Mouse (Mus musculus): ENCODE results near the gene Mon2. TPM values are rescaled to one million over a fixed set of nuclear protein-coding genes. Genes with fewer than 3 reads are reported as not detected.

Gene Mon2
- total RNA-seq, 2 experiments from 2014 or later: 77.4 to 79.9 TPM

GRCm38 (mm10) chr10:122999356-122999755 is 76.9 kb downstream of the Mon2 start:
- intact Hi-C loops (cut with DNase I): no loop called here
- DNase-seq: no peak

- DNase-seq: no peak
- intact Hi-C loops (cut with DNase I): no loop called here
Measured at GRCm38 (mm10) chr10:122997852-122998251, 78.5 kb downstream of the Mon2 start.

GRCm38 (mm10) chr10:122994402-122995107 is 81.8 kb downstream of the Mon2 start:
- DNase-seq: no peak
- intact Hi-C loops (cut with DNase I): no loop called here

GRCm38 (mm10) chr10:122991648-122992047 is 84.7 kb downstream of the Mon2 start:
- DNase-seq: no peak
- intact Hi-C loops (cut with DNase I): no loop called here

DNA sequence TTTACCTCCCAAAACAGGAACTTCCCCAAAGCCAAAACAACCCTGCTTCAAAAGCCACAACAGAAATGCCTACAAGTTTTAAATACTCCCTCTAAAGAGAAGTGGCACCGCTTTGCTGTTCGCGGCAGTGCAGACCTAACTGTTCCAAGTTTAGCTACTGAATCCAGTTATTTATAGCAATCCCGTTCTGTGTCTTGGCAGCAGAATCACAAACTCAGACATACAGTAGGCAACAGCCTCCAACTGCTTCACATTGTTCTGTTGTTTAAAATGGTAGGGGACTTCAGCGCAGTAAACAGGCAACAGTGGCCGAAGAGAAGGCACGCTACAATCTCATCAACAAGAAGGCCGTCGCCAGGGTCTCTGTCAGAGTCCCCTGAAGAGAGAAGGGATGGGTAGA is 85.3 kb downstream of the Mon2 start:
- DNase-seq: no peak
- intact Hi-C loops (cut with DNase I): no loop called here

- intact Hi-C loops (cut with DNase I): no loop called here
- no peak for DNase-seq
Measured at GRCm38 (mm10) chr10:122990606-122991005, 85.7 kb downstream of the Mon2 start.

DNA sequence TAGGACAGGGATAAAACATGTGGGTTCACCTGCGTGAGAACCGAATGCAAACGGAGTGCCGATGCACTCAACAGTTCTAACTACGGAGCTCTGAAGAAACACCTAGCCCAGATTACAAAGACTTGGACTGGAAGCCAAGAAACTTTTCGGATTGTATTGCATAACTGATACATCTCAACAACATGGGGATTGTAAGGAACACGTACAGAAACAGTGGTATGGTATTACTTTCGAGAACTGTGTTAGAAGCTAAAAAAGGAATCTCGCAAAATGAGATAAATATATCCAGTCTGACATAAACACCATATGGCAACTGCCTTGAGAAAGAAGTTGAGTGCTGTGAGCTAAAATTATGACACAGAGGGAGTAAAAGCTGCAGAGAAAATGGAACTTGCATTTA is 86.4 kb downstream of the Mon2 start:
- intact Hi-C loops (cut with DNase I): loop anchor here (5.0 to 10.0 kb wide), 3 partner anchors 75 to 183 kb away; no protein-coding TSS in a partner anchor
- DNase-seq: no peak

DNA sequence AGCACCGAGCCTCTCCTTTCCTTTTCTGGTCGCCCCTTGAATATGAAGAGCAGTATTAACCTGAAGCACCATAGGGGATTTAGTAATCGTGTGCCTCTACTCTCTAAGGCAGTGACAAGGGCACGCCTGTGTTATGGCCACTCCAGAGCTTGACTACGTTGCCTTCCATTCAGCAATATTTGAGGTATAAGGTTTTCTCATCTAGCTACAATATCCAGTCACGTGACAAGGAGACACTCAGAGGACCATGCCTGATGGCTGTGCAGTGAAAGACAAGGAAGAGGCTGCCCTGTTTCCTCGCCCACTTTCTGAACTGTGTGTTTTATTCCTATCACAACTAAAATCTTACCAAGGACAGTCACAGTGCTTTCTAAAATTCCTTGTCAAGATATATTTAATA is 87.9 kb downstream of the Mon2 start:
- DNase-seq: no peak
- intact Hi-C loops (cut with DNase I): loop anchor here (5.0 to 10.0 kb wide), 3 partner anchors 74 to 181 kb away; no protein-coding TSS in a partner anchor

DNA sequence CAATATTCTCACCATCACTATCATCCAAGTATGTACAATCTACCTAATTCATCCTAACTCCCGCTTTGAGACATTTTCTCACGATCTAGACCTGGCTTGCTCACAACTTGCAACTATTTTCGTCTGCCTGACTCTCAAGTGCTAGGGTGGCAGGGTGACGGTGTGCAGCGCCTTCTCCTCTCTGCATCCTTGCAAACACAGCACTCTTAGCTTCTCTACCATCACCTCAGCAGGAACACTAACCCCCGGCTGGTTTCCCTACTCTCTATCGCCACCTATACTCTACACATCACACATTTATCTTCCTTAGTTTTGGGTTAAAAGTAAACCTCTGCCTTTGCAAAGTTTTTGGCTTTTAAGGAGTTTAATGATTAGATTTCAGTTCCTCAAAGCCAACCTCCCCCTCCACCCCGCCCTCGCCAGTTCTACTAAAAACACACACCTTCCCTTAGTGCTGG is 88.6 kb downstream of the Mon2 start:
- intact Hi-C loops (cut with DNase I): loop anchor here (5.0 to 10.0 kb wide), 3 partner anchors 73 to 180 kb away; no protein-coding TSS in a partner anchor
- DNase-seq: peak; percentile 31

- peak; percentile 70 for DNase-seq
- intact Hi-C loops (cut with DNase I): loop anchor here (5.0 to 10.0 kb wide), 3 partner anchors 72 to 179 kb away; no protein-coding TSS in a partner anchor
Measured at GRCm38 (mm10) chr10:122986320-122987225, 89.7 kb downstream of the Mon2 start.

GRCm38 (mm10) chr10:122985515-122986319 is 90.6 kb downstream of the Mon2 start:
- intact Hi-C loops (cut with DNase I): loop anchor here (5.0 to 10.0 kb wide), 3 partner anchors 71 to 178 kb away; no protein-coding TSS in a partner anchor
- peak; percentile 91 for DNase-seq

DNA sequence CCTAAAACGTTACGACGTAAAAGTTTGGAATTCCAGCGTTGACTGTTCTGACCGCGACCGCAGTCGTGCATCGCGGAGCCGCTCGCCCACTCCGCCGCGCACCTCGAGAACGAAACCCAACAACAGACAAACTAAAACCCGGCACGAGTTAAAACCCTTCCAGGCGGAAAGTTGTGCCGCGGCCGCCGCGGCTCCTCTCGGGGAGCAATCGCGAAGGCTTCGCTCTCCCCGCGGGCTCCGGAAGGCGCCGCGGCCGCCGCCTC is 91.1 kb downstream of the Mon2 start:
- intact Hi-C loops (cut with DNase I): loop anchor here (5.0 to 10.0 kb wide), 3 partner anchors 70 to 178 kb away; no protein-coding TSS in a partner anchor
- peak; percentile 38 for DNase-seq

DNA sequence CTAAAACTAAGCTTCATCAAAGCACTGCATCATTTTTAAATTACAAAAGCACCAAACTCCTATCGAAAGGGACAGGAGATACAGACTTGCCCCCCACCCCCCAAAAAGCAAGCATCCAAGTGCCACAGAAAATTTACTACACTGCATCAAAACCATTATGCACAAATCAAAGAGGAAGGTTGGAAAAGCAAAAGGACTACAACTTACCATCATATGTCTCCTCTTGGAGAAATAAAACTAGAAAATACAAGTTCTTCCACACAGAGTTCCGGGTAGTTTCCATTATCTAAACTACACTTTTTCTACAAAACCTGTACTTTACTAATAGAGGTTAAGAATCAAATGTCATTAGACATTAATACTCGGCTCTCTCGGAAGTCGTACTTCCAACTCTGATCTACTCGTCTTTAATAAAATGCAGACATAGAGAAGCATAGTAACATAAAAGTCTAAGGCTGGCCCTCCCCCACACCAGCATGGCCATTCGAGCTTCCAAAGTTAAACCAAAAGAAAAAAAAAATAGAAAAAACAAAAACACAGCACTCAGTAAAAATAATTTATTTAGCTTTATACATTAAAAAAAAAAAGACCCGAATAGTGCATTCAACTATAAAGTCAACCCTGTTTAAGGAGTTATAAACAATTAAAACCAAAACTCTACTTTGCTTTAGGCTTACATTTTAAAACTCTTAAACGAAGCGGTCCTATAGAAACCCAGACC is 91.6 kb downstream of the Mon2 start:
- intact Hi-C loops (cut with DNase I): loop anchor here (5.0 to 10.0 kb wide), 3 partner anchors 70 to 177 kb away; no protein-coding TSS in a partner anchor
- DNase-seq: no peak

GRCm38 (mm10) chr10:122983579-122984530 is 92.5 kb downstream of the Mon2 start:
- no peak for DNase-seq
- intact Hi-C loops (cut with DNase I): loop anchor here (10.0 kb wide), 2 partner anchors 69 to 99 kb away; no protein-coding TSS in a partner anchor

- intact Hi-C loops (cut with DNase I): loop anchor here (10.0 kb wide), 2 partner anchors 68 to 98 kb away; no protein-coding TSS in a partner anchor
- no peak for DNase-seq
Measured at GRCm38 (mm10) chr10:122982909-122983578, 93.3 kb downstream of the Mon2 start.

GRCm38 (mm10) chr10:122980123-122980522 is 96.2 kb downstream of the Mon2 start:
- intact Hi-C loops (cut with DNase I): loop anchor here (10.0 kb wide), 2 partner anchors 65 to 95 kb away; no protein-coding TSS in a partner anchor
- DNase-seq: no peak

DNA sequence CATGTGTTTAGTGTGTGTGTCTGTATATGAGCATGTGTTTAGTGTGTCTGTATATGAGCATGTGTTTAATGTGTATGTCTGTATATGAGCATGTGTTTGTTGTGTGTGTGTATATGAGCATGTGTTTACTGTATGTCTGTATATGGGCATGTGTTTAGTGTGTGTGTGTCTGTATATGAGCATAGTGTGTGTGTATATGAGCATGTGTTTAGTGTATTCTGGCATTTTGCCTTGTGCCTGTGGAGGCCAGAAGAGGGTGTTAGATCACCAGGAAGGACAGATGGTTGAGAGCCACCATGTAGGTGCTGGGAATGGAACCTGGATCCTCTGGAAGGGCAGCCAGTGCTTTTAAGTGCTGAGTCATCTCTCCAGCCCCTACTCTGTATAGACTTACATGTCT is 96.9 kb downstream of the Mon2 start:
- intact Hi-C loops (cut with DNase I): no loop called here

GRCm38 (mm10) chr10:122976038-122976437 is 100.3 kb downstream of the Mon2 start:
- intact Hi-C loops (cut with DNase I): no loop called here
- DNase-seq: no peak

More for the DNA sequence above, 96.9 kb downstream of the Mon2 start:
- DNase-seq: no peak

All from left cerebral cortex, postnatal 4 days (tissue).